Mouse (Mus musculus) spleen, adult 2 months (tissue): Measurements from ENCODE around the gene Prmt7.

ENCODE experiments used
- CTCF ChIP-seq: fragments of 200-500 bp; IDR thresholded peaks from 2 replicates; pipeline ENCODE4 v1.5.1; 2011; ENCODE audit warnings: mild to moderate bottlenecking, inconsistent platforms; ENCODE audit not compliant: insufficient read depth, insufficient read length, insufficient replicate concordance; ENCODE audit errors: extremely low read depth
- POLR2A ChIP-seq: fragments of 200-500 bp; IDR thresholded peaks from 2 replicates; pipeline ENCODE4 v1.6.1; 2011; ENCODE audit warnings: low read depth, low read length, inconsistent platforms

GRCm38 (mm10) chr8:106163251-106163650 is 47.5 kb upstream of the Prmt7 start:
- TF ChIP-seq CTCF (no peak), POLR2A (no peak)
